Mouse (Mus musculus) intestine, postnatal 0 days (tissue): ENCODE results near the gene Phlda2. TPM values are rescaled to one million over a fixed set of nuclear protein-coding genes. Genes with fewer than 3 reads are reported as not detected.

Experiments used
- ATAC-seq: fragments of 200-750 bp; cut with Nextera tagmentation; 2 replicates; pipeline ENCODE4 v1.8.0; 2017; ENCODE audit warnings: mild to moderate bottlenecking, moderate TSS enrichment, moderate library complexity
- H3K27ac ChIP-seq: fragments of 300-500 bp; sonication (generic); 2 replicates; pipeline ENCODE4 v1.5.1; 2014; ENCODE audit warnings: mild to moderate bottlenecking, low read depth, low read length, moderate library complexity
- H3K27me3 ChIP-seq: fragments of 300-500 bp; sonication (generic); replicated peaks from 2 replicates; pipeline ENCODE4 v1.6.1; 2014; ENCODE audit warnings: low read length, mixed read lengths; ENCODE audit not compliant: control insufficient read depth, insufficient read depth
- H3K36me3 ChIP-seq: fragments of 300-500 bp; sonication (generic); 2 replicates; pipeline ENCODE4 v1.6.1; 2014; ENCODE audit warnings: mild to moderate bottlenecking, moderate library complexity; ENCODE audit not compliant: control insufficient read depth, insufficient read depth
- H3K4me1 ChIP-seq: fragments of 300-500 bp; sonication (generic); replicated peaks from 2 replicates; pipeline ENCODE4 v1.6.1; 2014; ENCODE audit warnings: antibody characterized with exemption, low read length, mixed read lengths; ENCODE audit not compliant: control insufficient read depth, insufficient read depth
- H3K4me2 ChIP-seq: fragments of 300-500 bp; sonication (generic); replicated peaks from 2 replicates; pipeline ENCODE4 v1.6.1; 2014; ENCODE audit warnings: low read depth, mild to moderate bottlenecking, moderate library complexity
- H3K4me3 ChIP-seq: fragments of 300-500 bp; sonication (generic); 2 replicates; pipeline ENCODE4 v1.5.1; 2014; ENCODE audit warnings: low read depth, low read length
- H3K9ac ChIP-seq: fragments of 300-500 bp; sonication (generic); 2 replicates; pipeline ENCODE4 v1.6.1; 2014; ENCODE audit warnings: mild to moderate bottlenecking, low read depth, low read length
- H3K9me3 ChIP-seq: fragments of 300-500 bp; sonication (generic); 2 replicates; pipeline ENCODE4 v1.6.1; 2016; ENCODE audit warnings: mixed run types; ENCODE audit not compliant: control insufficient read depth
- CTCF ChIP-seq: sonication (generic); IDR thresholded peaks from 2 replicates; pipeline ENCODE4 v1.5.1; 2016; ENCODE audit warnings: low read depth, mild to moderate bottlenecking, control low read depth, antibody characterized with exemption, moderate library complexity
- WGBS: fragments of 180-500 bp; shearing (Covaris S2); extraction: QIAGEN DNeasy Blood & Tissue Kit; methylation state at CpG from one replicate; pipeline ENCODE4 v1.1.7; 2014; 5-methylcytosine and 5-hydroxymethylcytosine counted together
- polyA plus RNA-seq: library from polyadenylated mRNA; unstranded; fragments of >200 nt; fragmentation: Nextera tagmentation; extraction: Ambion mirVana; gene quantifications from 2 replicates; pipeline ENCODE4 v1.2.1, GENCODE M21; 2015

Gene Phlda2
- polyA plus RNA-seq, 1 experiment from 2014 or later: 1.3 TPM

DNA sequence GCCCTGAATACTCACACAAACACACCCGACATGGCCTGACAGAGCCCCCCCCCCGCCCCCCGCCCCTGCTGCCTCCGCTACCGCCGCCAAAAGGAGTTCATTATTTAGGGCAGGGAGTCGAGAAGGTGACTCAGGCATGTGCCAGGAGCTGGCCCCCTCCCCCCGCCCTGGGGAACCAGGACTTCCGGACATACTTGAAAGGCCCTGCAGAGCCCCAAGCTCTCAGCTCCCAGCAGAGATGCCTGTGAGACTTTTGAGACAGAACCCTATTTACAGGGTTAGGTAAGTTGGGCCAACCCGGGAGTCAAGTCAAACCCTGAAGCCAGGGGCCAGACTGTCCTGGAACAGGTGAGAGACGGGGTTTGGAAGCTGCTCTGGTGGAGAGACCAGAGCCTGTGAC lies 41.0 kb downstream of the Phlda2 start:
- peaks cover 3% of the 10 kb centered on the region; the same call in 1 of the 2 replicates for H3K4me1 ChIP-seq
- H3K9ac ChIP-seq: no peak overlapping the region
- H3K4me3 ChIP-seq: no peak overlapping the region
- H3K4me2 ChIP-seq: peak overlapping the region; percentile 71; the same call in 1 of the 2 replicates
- no peak overlapping the region for H3K27ac ChIP-seq
- peaks cover 13% of the 10 kb centered on the region; the same call in 1 of the 2 replicates for H3K9me3 ChIP-seq
- 53% methylated on average over 11 of the region's 11 CpGs for WGBS
- H3K36me3 ChIP-seq: no peaks in the 10 kb centered on the region
- H3K27me3 ChIP-seq: no peaks in the 10 kb centered on the region
- no peak for TF ChIP-seq CTCF
- ATAC-seq: no peak

DNA sequence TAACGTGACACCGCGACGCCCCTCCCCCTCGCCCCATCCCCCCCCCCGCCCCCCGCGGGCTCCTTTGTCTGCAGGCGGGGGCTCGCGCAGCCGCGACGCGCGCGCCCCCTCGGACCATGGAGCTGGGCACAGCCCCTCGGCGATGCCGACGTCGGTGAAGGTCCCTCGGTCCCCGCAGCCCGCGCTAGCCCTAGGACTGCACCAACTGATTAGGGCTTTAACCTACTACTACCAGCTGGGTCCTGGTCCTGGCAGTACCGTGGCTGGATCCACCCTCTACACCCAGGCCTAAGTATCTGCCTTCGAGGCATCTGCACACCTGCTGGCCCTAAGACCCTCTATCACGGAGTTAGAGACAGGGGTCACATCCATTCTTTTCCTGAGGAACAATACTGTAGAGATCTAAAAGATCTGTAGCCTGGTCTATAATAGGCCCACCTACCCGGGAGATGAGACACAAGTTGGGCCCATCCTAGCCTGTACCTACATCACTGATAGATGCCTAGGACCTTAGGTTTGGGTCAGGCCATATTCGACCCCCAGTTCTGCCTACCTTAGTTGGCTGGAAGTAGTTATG lies 41.6 kb downstream of the Phlda2 start:
- peaks cover 3% of the 10 kb centered on the region; the same call in 1 of the 2 replicates for H3K4me1 ChIP-seq
- H3K27me3 ChIP-seq: no peaks in the 10 kb centered on the region
- peak overlapping the region; percentile 71 for H3K4me2 ChIP-seq
- no peaks in the 10 kb centered on the region for H3K36me3 ChIP-seq
- H3K4me3 ChIP-seq: peak overlapping the region; percentile 63
- H3K9ac ChIP-seq: 0 out of 2 replicates have a peak overlapping the region, but pooled peaks have one; percentile 22
- ATAC-seq: 0 out of 2 replicates have a peak, but pooled peaks have one; percentile 7
- WGBS: 39% methylated on average over 31 of the region's 32 CpGs
- H3K27ac ChIP-seq: no peak overlapping the region
- peaks cover 13% of the 10 kb centered on the region; the same call in 1 of the 2 replicates for H3K9me3 ChIP-seq
- TF ChIP-seq CTCF: no peak

DNA sequence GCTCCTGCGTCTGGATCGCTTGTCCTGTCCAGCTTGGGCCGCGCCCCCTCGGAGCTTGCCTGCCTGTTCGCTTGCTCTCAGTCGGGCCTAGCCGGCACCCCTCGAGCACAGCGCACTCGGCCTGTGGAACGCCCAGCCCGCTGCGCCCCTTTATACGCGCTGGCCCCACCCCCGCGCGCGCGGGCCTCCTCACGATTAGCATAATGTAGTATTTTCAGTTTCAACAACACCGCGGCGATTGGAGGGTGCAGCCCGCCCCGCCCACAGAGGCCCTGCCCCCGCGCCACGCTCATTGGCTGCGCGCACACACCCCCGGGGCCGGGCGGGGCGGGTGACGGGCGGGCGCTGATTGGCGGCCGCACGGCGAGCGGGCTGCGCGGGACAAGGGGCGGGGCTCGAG lies 42.1 kb downstream of the Phlda2 start, which contains the start of gene Cdkn1c:
Cdkn1c (minus strand) TSS at position 177 of the 400 bp plus-strand sequence.
- H3K4me1 ChIP-seq: peaks cover 3% of the 10 kb centered on the region; the same call in 1 of the 2 replicates
- H3K36me3 ChIP-seq: no peaks in the 10 kb centered on the region
- 32% methylated on average over 41 of the region's 48 CpGs for WGBS
- H3K9me3 ChIP-seq: peaks cover 13% of the 10 kb centered on the region; the same call in 1 of the 2 replicates
- H3K27me3 ChIP-seq: no peaks in the 10 kb centered on the region
- peak within 1 kb of the TSS; percentile 71 for H3K4me2 ChIP-seq
- peak; percentile 87 for ATAC-seq
- peak within 1 kb of the TSS; percentile 63 for H3K4me3 ChIP-seq
- TF ChIP-seq CTCF: no peak
- peak within 1 kb of the TSS; percentile 52 for H3K27ac ChIP-seq
- H3K9ac ChIP-seq: peak within 1 kb of the TSS; percentile 66

DNA sequence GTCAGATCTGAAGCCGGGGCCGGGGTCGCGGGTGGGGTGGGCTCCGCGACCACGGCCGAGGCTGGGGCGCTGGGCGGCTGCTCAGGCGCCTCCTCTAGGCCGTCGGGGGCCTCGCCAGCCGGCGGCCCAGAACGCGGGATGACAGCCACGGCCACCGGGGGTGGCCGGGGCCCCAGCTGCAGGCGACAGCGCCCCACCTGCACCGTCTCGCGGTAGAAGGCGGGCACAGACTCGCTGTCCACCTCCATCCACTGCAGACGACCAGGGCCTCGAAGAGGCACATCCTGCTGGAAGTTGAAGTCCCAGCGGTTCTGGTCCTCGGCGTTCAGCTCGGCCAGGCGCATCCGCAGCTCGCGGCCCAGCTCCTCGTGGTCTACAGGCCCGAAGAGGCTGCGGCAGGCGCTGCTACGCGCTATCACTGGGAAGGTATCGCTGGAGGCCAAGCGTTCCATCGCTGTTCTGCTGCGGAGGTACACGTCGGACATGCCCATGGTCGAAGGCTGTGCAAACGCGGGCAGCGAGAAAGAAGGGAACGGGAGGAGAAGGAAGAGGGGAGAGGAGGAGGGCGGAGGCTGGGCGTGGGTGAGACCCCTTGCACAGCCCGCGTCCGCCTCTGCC lies 42.6 kb downstream of the Phlda2 start:
- H3K27ac ChIP-seq: peak overlapping the region; percentile 52
- H3K36me3 ChIP-seq: no peaks in the 10 kb centered on the region
- H3K9ac ChIP-seq: peak overlapping the region; percentile 66
- no peaks in the 10 kb centered on the region for H3K27me3 ChIP-seq
- peak overlapping the region; percentile 71 for H3K4me2 ChIP-seq
- WGBS: 29% methylated on average over 58 of the region's 60 CpGs
- peaks cover 2% of the 10 kb centered on the region; the same call in 1 of the 2 replicates for H3K4me1 ChIP-seq
- TF ChIP-seq CTCF: no peak
- no peak for ATAC-seq
- peak overlapping the region; percentile 63 for H3K4me3 ChIP-seq
- peaks cover 13% of the 10 kb centered on the region; the same call in 1 of the 2 replicates for H3K9me3 ChIP-seq

DNA sequence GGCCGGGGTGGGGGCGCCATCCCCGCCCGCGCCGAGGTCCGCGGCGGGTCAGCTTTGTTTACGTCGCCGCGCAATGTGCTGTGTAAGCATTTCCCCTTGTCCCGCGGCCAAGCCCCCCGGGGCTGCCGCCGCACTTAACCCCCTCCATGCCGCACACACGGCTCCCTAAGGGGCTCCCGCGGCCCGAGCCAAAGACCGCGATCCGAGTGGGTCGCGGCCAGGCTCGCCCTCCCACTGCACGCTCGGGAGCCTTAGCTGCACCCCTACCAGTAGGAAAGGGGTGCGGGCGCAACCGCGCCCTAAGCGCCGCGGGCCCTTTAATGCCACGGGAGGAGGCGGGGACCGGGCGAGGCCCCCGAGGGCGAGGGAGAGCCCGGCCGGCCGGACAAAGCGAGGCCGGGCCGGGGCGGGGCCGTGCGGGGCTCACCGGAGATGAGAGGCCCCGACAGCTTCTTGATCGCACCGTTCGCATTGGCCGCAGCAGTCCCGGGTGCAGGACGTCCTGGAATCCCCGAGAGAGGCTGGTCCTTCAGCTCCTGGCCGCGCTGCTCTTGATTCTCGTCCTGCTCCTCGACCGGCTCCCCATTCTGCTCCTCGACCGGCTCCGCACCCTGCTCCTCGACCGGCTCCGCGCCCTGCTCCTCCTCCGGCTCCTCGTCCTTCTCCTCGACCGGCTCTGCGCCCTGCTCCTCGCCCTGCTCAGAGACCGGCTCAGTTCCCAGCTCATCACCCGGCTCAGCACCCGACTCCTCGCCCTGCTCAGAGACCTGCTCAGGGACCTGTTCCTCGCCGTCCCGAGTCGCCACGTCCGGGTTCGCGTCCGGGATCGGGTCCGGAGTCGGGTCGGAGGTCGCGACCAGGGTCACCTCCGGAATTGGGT lies 43.4 kb downstream of the Phlda2 start:
- peak; percentile 25 for ATAC-seq
- H3K9me3 ChIP-seq: peaks cover 13% of the 10 kb centered on the region; the same call in 1 of the 2 replicates
- peak overlapping the region; percentile 63 for H3K4me3 ChIP-seq
- H3K27ac ChIP-seq: peak overlapping the region; percentile 52
- peak overlapping the region; percentile 66 for H3K9ac ChIP-seq
- no peak for TF ChIP-seq CTCF
- WGBS: 30% methylated on average over 93 of the region's 100 CpGs
- peak overlapping the region; percentile 71 for H3K4me2 ChIP-seq
- H3K36me3 ChIP-seq: no peaks in the 10 kb centered on the region
- no peaks in the 10 kb centered on the region for H3K4me1 ChIP-seq
- H3K27me3 ChIP-seq: no peaks in the 10 kb centered on the region
